Mouse (Mus musculus) MEL-GATA-1-ER (cell line): ENCODE measurements around the gene Nhp2.

Experiments used
- DNase-seq: peaks from one replicate; pipeline ENCODE4 v3.0.0-alpha.2; 2012; ENCODE audit warnings: low read depth; ENCODE audit errors: extremely low read depth

Gene Nhp2

DNA sequence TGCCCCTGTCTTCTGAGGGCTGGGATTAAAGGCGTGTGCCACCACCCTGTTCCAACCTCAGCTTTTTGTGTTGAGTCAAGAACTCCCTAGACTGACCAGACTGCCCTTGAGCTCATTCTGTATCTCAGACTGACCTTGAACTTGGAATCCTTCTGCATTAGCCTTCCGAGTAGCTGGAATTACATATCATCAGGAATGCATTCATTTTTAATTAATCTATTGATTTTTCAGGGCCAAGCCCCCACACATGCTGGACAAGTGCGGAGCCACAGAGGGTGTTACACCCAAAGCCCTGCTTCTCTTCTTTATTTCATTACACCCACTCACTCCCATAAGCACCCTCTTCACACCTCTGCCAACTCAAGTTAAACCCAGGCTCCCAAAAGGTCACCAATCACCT is 14.2 kb downstream of the Nhp2 start:
- DNase-seq = no peak

DNA sequence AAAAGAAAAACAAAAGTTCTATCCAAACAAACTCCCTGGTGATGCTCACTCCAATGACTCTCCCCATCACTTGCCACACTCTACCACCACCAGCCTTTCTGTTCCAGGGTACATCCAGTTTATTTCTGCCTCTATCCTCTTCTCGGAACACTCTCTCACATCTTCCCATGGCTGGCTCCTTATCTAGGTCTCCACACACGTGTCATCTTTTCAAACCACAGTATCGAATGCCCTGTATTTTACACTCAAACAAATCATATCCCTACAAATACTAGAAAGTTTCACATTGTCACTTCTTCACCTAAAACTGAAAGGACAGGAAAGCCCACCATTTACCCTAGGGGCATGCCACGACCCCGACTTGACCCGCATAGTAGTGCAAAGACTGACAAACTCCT is 15.6 kb downstream of the Nhp2 start:
- no peak for DNase-seq

DNA sequence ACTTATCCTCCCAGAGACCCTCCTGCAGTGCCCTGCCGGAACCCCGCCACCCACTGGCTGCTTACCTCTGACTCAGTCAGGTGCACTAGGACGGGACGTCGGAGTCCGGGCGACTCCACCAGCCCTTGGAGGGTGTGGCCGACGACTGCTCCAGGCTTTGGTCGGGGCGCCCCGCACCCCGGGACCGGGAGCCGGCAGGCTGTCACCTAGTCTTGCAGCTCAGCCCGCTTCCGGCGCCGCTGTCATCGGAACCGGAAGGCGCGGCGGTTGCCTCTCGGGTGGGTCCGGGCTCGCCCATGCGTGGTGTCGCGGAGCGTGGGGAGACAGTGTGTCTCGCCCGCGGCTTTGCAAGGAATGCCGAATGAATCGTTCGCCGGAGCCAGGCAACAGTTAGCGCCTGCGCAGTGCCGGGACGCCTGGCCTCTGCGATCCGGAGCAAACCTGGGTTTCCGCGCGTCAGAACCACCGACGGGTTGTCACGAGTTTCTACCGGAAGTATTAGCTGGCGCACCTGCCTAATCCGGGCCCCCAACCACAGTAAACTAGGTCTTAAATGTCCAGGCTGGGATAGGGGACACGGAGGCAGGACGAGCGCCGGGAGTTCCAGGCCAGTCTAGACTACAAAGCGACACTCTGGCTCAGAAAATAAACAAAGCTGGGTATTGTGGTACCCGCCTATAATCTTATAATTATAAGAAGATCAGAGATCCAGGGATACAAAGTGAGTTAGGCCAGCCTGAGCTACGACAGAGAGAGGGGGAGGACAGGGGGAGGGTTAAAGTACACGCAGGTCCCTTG is 16.2 kb downstream of the Nhp2 start, which contains the start of gene Rmnd5b:
Gene Rmnd5b (minus strand): TSS at position 372 of the 798 bp plus-strand sequence.
- peak; percentile 69 for DNase-seq

- DNase-seq = peak; percentile 76
Measured at GRCm38 (mm10) chr11:51636323-51636684, 16.8 kb downstream of the Nhp2 start.

DNA sequence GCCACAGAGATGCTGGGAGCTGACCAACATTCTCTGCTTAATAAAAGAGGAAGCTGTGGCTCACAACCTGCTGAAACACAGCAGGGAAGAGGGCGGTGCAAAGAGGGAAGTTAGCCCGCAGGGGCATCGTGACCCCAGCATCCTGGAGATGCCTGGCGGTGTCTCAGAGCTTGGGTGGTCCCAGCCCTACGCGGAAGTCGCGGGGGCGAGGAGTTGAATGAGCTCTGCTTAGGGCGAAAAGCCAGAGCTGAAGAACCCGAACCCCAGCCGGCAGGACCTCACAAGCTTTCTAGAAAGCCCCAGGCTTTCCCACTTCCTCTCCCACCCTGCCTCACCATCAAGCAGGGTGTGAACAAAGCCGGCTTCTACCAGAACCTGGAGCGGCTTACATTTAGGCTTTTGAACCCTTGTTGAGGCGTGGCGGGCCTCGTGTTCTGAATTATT is 18.5 kb downstream of the Nhp2 start:
- peak; percentile 93 for DNase-seq

- DNase-seq = no peak
Measured at GRCm38 (mm10) chr11:51638497-51638896, 19.0 kb downstream of the Nhp2 start.

DNA sequence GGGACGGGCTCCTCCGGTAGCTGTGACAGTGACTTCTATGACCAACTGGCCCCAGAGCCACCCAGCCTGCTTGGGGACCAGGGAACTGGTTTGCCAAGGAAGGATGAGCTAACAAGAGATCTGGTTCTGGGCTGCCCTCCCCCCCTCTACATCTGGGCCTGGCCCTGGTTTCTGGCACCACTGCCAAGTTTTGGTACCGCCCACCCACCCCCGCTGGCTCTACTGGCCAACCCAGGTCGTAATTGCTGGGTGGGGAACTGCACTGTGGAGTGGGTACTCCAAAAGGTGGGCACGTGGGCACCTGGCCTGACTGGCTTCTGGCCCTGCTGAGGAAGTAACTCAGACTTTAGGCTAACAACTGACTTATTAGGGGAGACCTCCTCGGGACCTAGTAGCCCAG is 21.2 kb downstream of the Nhp2 start:
- no peak for DNase-seq

DNA sequence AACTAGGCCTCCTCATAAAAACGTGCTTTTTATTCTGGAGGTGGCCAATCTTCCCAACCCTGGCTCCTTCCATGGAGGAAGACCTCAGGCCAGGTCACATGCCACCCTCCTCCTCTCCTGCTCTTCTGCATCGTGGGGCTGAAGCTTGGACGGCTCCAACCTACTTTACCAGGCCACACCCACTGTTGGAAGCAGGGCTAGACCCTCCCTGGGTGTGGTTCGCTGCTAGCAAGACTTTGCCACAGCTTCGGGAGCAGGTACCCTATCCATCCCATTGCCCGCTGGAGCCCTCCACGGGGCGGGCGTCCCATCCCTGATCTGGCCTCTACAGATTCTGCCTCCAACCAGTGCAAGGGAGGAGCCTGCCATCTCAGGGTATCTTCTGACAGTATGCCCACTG is 23.7 kb downstream of the Nhp2 start:
- no peak for DNase-seq

GRCm38 (mm10) chr11:51643761-51644160 is 24.2 kb downstream of the Nhp2 start:
- no peak for DNase-seq

DNA sequence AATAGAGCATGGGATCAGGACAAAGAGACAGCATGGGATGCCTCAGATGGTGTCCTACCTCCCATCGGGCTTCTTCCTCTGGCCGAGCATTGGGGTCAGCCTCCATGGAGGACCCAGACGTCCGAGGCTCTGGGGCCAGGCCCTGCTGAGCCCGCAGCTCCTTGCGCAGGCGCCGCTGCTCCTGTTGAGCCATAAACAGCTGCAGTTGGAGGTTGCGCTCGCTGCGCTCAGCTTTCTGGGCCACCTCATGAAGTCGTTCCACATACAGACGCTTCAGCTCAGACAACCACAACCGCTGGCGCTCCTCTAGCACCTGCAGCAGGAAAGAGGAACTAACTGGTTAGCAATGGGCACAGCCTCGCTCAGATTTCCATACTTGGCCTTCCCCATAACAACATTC is 24.7 kb downstream of the Nhp2 start:
- DNase-seq = no peak

DNA sequence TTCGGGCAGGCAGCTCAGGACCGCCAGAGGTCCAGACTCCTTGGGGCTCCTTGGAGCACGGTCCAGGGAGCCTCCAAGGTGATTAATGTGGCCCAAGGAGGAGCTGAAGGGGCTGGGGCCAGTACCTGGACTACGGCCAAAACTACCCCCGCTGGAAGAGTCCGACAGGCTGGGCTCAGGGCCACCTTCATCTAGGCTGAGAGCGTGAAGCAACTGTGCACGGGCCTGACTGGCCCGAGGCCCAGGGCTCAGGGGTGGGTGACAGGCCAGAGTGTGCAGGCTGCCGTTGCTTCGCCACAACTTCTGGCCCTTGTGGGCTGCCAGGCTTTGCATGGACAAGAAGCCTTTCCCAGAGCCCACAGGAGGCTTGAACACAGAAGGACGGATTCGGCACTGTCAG is 25.8 kb downstream of the Nhp2 start:
- no peak for DNase-seq

DNA sequence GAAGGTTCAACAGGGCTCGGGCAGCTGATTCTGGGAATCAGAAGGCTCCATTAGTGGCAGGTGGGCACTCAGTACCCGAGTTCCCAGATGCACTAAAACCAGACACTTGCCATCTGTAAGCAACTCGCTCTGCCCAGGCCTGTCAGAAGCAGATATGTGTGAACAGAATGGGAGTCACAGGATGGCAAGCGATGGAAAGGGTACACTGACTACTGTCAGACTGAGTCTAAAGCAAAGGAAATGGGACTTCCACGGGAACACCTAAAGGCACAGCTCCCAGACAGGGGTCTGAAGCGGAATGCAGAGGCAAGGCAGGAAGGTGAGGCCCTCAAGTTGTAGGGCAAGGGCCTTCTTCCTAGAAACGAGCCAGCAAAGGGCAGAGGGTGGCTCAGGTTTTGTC is 26.7 kb downstream of the Nhp2 start:
- DNase-seq = no peak

GRCm38 (mm10) chr11:51646751-51647667 is 27.5 kb downstream of the Nhp2 start:
- no peak for DNase-seq

DNA sequence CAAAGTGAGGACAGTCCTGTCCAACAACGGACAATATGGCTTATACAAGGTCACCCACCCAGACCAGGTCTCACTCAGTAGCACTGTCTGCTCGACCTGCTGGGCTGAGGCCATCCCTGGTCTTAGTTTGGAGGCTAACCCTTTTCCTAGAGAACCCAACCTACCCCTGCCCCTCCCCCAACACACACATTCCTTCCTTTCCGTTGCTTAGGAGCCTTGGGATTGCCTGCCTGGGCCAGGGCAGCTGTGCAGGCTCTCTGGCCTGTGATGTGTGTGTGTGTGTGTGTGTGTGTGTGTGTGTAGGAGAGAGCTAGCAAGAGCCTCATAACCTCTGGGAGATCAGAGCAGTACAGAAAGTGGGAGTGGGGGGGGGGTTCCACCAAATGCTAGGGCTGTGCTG is 29.0 kb downstream of the Nhp2 start:
- DNase-seq = no peak

- DNase-seq = no peak
Measured at GRCm38 (mm10) chr11:51649111-51649888, 29.8 kb downstream of the Nhp2 start.

GRCm38 (mm10) chr11:51649889-51650199 is 30.3 kb downstream of the Nhp2 start:
- DNase-seq = no peak

DNA sequence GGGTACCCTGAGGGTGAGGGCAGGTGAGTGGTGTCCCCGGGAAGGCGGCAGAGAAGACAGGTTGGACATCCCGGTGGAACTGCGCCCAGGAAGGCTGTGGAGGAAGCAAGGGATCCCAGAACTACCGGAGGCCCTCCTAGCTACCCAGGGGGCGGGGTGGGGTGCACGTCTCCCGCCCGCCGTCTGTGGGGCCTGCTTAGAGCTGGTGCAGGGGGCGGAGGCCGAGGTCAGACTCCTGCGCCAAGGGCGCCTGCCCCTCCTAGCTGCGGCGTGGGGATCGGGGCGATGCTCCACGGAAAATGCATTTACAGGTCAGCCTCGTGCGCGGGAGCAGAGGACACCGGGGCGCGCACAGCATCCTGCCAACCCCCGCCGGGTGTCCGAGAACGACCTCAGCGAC is 30.7 kb downstream of the Nhp2 start:
- no peak for DNase-seq

- no peak for DNase-seq
Measured at GRCm38 (mm10) chr11:51650691-51651515, 31.4 kb downstream of the Nhp2 start, which contains the start of the genes N4bp3 and D930048N14Rik. Gene N4bp3 (minus strand): TSS chr11:51650842. Gene D930048N14Rik (plus strand): TSS chr11:51650954.

DNA sequence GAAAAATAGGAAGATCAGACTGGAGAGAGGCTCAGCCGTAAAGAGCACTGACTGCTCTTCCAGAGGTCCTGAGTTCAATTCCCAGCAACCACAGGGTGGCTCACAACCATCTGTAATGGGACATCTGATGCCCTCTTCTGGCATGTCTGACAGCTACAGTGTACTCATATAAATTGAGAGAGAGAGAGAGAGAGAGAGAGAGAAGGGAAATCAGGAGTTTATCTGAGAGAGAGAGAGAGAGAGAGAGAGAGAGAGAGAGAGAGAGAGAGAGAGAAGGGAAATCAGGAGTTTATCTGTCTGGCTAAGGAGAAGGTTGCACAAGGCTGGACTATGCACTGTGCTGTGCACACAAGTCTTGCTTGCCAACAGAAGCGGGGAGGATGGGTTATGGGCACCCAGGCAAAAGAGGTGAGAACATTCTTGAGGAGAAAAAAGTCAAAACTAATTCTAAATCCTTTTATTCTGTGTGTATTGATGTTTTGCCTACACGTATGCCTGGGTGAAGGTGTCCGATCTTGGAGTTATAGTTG is 33.4 kb downstream of the Nhp2 start:
- DNase-seq = no peak

- no peak for DNase-seq
Measured at GRCm38 (mm10) chr11:51653736-51654135, 34.2 kb downstream of the Nhp2 start.

GRCm38 (mm10) chr11:51654891-51655290 is 35.4 kb downstream of the Nhp2 start:
- DNase-seq = no peak
